Mouse (Mus musculus) kidney, postnatal 0 days (tissue): ENCODE measurements around the gene Sh3tc1. TPM values are rescaled to one million over a fixed set of nuclear protein-coding genes. Genes with fewer than 3 reads are reported as not detected.

Source experiments
- ATAC-seq: fragments of 200-750 bp; cut with Nextera tagmentation; replicated peaks from 2 replicates; pipeline ENCODE4 v1.8.0; 2017; ENCODE audit warnings: low read depth, moderate number of reproducible peaks, moderate TSS enrichment, moderate library complexity; ENCODE audit not compliant: low FRiP score
- DNase-seq: peaks from one replicate; pipeline ENCODE4 v3.0.0-alpha.2; 2016; ENCODE audit warnings: low spot score
- H3K27ac ChIP-seq: fragments of 300-500 bp; sonication (generic); 2 replicates; pipeline ENCODE4 v1.5.1; 2014; ENCODE audit warnings: mild to moderate bottlenecking
- H3K27me3 ChIP-seq: fragments of 300-500 bp; sonication (generic); 2 replicates; pipeline ENCODE4 v1.6.1; 2014; ENCODE audit warnings: low read length, mixed read lengths; ENCODE audit not compliant: insufficient read depth
- H3K36me3 ChIP-seq: fragments of 300-500 bp; sonication (generic); 2 replicates; pipeline ENCODE4 v1.6.1; 2014; ENCODE audit warnings: low read length, mixed read lengths; ENCODE audit not compliant: insufficient read depth
- H3K4me1 ChIP-seq: fragments of 300-500 bp; sonication (generic); replicated peaks from 2 replicates; pipeline ENCODE4 v1.6.1; 2014; ENCODE audit warnings: antibody characterized with exemption, low read length, mixed read lengths; ENCODE audit not compliant: insufficient read depth
- H3K4me2 ChIP-seq: fragments of 300-500 bp; sonication (generic); 2 replicates; pipeline ENCODE4 v1.6.1; 2014; ENCODE audit warnings: mild to moderate bottlenecking, low read length, moderate library complexity, mixed read lengths
- H3K4me3 ChIP-seq: fragments of 300-500 bp; sonication (generic); replicated peaks from 2 replicates; pipeline ENCODE4 v1.5.1; 2014; ENCODE audit warnings: low read depth, low read length
- H3K9ac ChIP-seq: fragments of 300-500 bp; sonication (generic); 2 replicates; pipeline ENCODE4 v1.6.1; 2014; ENCODE audit warnings: low read depth, low read length
- H3K9me3 ChIP-seq: fragments of 300-500 bp; sonication (generic); replicated peaks from 2 replicates; pipeline ENCODE4 v1.6.1; 2016; ENCODE audit warnings: low read length, inconsistent platforms, mixed read lengths
- CTCF ChIP-seq: IDR thresholded peaks from 2 replicates; pipeline ENCODE4 v1.5.1; 2016; ENCODE audit warnings: antibody characterized with exemption, low read depth, mild to moderate bottlenecking, moderate library complexity
- WGBS: fragments of 180-500 bp; shearing (Covaris S2); extraction: QIAGEN DNeasy Blood & Tissue Kit; methylation state at CpG from one replicate; pipeline ENCODE4 v1.1.7; 2014; 5-methylcytosine and 5-hydroxymethylcytosine counted together
- polyA plus RNA-seq: library from polyadenylated mRNA; unstranded; fragments of >200 nt; fragmentation: Nextera tagmentation; extraction: Ambion mirVana; gene quantifications from 2 replicates; pipeline ENCODE4 v1.2.1, GENCODE M21; 2015

Gene Sh3tc1
- polyA plus RNA-seq, 1 experiment from 2014 or later = 19.0 TPM

DNA sequence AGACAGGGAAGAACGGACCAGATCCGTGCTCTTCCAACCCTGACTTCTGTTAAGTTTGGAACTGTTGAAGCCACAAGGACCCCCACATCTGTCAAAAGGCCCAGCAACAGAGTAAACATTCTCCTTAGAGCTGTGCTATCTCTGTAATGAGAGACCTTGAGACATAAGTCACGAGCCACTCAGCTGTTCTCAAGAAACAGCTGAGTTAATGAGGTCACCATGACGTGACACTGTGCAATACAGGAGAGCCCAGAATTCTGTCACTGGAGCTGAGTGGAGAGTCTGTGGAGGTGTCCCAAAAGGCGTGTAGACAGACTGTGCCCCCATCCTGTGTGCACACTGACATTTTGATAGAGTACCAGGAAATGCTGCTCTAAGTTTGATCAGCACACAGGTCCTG is 27.3 kb downstream of the Sh3tc1 start:
- Histone ChIP-seq H3K36me3 (peaks cover 17% of the 10 kb centered on the region; the same call in 1 of the 2 replicates), H3K9ac (no peak overlapping the region), H3K27ac (no peak overlapping the region), H3K4me2 (no peak overlapping the region), H3K4me1 (no peaks in the 10 kb centered on the region), H3K4me3 (no peak overlapping the region), H3K27me3 (no peaks in the 10 kb centered on the region), H3K9me3 (no peaks in the 10 kb centered on the region)
- no peak for TF ChIP-seq CTCF
- 56% methylated on average over 5 of the region's 5 CpGs for WGBS
- DNase-seq (no peak), ATAC-seq (no peak)

DNA sequence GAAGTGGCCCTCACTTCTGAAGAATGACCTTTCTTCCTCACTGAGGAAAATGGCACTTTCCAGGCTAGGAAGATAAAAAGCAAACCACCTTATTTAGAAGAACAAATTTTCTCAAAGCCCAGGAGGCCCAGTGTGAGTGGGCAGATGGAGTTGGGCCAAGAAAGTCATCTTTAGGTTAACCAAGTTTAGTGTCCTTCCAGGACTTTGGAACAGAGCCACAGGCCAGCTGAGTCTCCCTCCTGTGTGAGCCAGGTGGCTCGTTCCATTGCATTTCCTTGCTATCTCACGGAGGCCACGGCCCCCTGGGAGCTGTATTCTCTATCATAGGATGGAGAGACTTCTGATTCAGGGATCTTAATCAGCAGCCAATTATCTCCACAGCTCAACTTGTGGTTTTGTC is 28.9 kb downstream of the Sh3tc1 start:
- TF ChIP-seq CTCF = no peak
- H3K27ac ChIP-seq = no peak overlapping the region
- DNase-seq (no peak), ATAC-seq (no peak)
- no peaks in the 10 kb centered on the region for H3K4me1 ChIP-seq
- H3K4me3 ChIP-seq = no peak overlapping the region
- no peak overlapping the region for H3K9ac ChIP-seq
- 0 out of 2 replicates have a peak, but pooled peaks cover 15% of the 10 kb centered on the region for H3K36me3 ChIP-seq
- 60% methylated on average over 3 of the region's 3 CpGs for WGBS
- no peak overlapping the region for H3K4me2 ChIP-seq
- no peaks in the 10 kb centered on the region for H3K27me3 ChIP-seq
- no peaks in the 10 kb centered on the region for H3K9me3 ChIP-seq

GRCm38 (mm10) chr5:35710481-35710880 is 29.3 kb downstream of the Sh3tc1 start:
- DNase-seq (no peak), ATAC-seq (no peak)
- Histone ChIP-seq H3K36me3 (0 out of 2 replicates have a peak, but pooled peaks cover 15% of the 10 kb centered on the region), H3K4me3 (no peak overlapping the region), H3K9me3 (no peaks in the 10 kb centered on the region), H3K4me2 (no peak overlapping the region), H3K9ac (no peak overlapping the region), H3K4me1 (no peaks in the 10 kb centered on the region), H3K27ac (no peak overlapping the region), H3K27me3 (no peaks in the 10 kb centered on the region)
- 52% methylated on average over 3 of the region's 3 CpGs for WGBS
- no peak for TF ChIP-seq CTCF

- H3K27me3 ChIP-seq = no peaks in the 10 kb centered on the region
- ATAC-seq = no peak
- H3K4me1 ChIP-seq = no peaks in the 10 kb centered on the region
- H3K9me3 ChIP-seq = no peaks in the 10 kb centered on the region
- H3K4me2 ChIP-seq = no peak overlapping the region
- peaks cover 29% of the 10 kb centered on the region; the same call in 1 of the 2 replicates for H3K36me3 ChIP-seq
- no peak overlapping the region for H3K9ac ChIP-seq
- DNase-seq = no peak
- WGBS = 92% methylated on average over 3 of the region's 3 CpGs
- H3K4me3 ChIP-seq = no peak overlapping the region
- no peak for TF ChIP-seq CTCF
- no peak overlapping the region for H3K27ac ChIP-seq
These were observed 34.4 kb downstream of the Sh3tc1 start for GRCm38 (mm10) chr5:35705411-35705810.

- no peak overlapping the region for H3K4me3 ChIP-seq
- TF ChIP-seq CTCF = no peak
- no peaks in the 10 kb centered on the region for H3K27me3 ChIP-seq
- no peaks in the 10 kb centered on the region for H3K4me1 ChIP-seq
- peaks cover 20% of the 10 kb centered on the region; the same call in 1 of the 2 replicates for H3K36me3 ChIP-seq
- H3K9me3 ChIP-seq = no peaks in the 10 kb centered on the region
- no peak for DNase-seq
- ATAC-seq = no peak
- no peak overlapping the region for H3K9ac ChIP-seq
- WGBS = 92% methylated on average over 4 of the region's 4 CpGs
- no peak overlapping the region for H3K27ac ChIP-seq
- no peak overlapping the region for H3K4me2 ChIP-seq
These were observed 36.0 kb downstream of the Sh3tc1 start for GRCm38 (mm10) chr5:35703814-35704213.

GRCm38 (mm10) chr5:35703183-35703582 is 36.6 kb downstream of the Sh3tc1 start:
- 84% methylated on average over 8 of the region's 8 CpGs for WGBS
- no peaks in the 10 kb centered on the region for H3K27me3 ChIP-seq
- DNase-seq (no peak), ATAC-seq (no peak)
- no peak for TF ChIP-seq CTCF
- no peak overlapping the region for H3K4me2 ChIP-seq
- peaks cover 20% of the 10 kb centered on the region; the same call in 1 of the 2 replicates for H3K36me3 ChIP-seq
- H3K9ac ChIP-seq = no peak overlapping the region
- H3K4me3 ChIP-seq = no peak overlapping the region
- no peak overlapping the region for H3K27ac ChIP-seq
- H3K9me3 ChIP-seq = no peaks in the 10 kb centered on the region
- no peaks in the 10 kb centered on the region for H3K4me1 ChIP-seq

DNA sequence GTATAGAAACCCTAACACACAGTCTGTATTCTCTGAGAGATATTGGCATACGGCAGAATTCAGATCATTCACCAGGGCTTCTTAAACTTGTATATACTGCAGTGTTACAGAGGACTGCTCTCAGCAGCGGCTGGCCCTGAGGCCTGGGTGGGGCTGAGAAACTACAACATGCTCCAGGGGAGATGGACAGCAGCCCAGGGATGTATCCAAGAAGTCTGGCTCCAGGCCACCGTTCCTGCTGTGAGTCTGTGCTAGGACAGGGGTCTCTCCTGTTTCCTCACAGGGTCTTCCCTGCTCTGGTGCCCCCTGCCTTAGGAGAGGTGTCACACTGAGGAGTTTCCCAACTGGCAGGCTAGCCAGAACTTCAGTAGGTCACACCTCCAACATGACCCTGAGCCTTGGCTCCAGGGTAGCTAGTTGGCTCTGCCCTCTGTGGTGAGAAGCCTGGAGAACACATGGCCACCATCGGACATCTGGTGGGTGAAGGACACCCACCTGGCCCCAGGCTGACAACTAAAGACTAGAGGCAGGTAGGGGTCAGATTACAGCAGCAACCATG is 37.1 kb downstream of the Sh3tc1 start:
- WGBS = 75% methylated on average over 4 of the region's 4 CpGs
- H3K27ac ChIP-seq = no peak overlapping the region
- no peak for ATAC-seq

More for the DNA sequence above, 37.1 kb downstream of the Sh3tc1 start:
- H3K36me3 ChIP-seq = peaks cover 20% of the 10 kb centered on the region; the same call in 1 of the 2 replicates
- no peak for TF ChIP-seq CTCF
- DNase-seq = no peak
- H3K4me3 ChIP-seq = no peak overlapping the region
- no peak overlapping the region for H3K9ac ChIP-seq
- no peaks in the 10 kb centered on the region for H3K9me3 ChIP-seq
- H3K4me2 ChIP-seq = no peak overlapping the region
- no peaks in the 10 kb centered on the region for H3K27me3 ChIP-seq
- no peaks in the 10 kb centered on the region for H3K4me1 ChIP-seq
